Mouse (Mus musculus) mouse embryonic stem cell (cell line): ENCODE measurements around the gene Eif3k.

Experiments
- in situ Hi-C, 2 experiments: fragments of 300-500 bp; cut with MboI; formaldehyde crosslinking; loops; 1 replicate in 1 of 2; 3 replicates in 1 of 2; pipeline ENCODE4 v1.14.3; 2019 to 2020; ENCODE audit warnings: low sequenced_read_pairs in 2 of 2, low pct_unique_long_range_greater_than_20kb in 1 of 2, mixed read lengths in 1 of 2; ENCODE audit not compliant: unreplicated experiment in 1 of 2

Gene Eif3k

DNA sequence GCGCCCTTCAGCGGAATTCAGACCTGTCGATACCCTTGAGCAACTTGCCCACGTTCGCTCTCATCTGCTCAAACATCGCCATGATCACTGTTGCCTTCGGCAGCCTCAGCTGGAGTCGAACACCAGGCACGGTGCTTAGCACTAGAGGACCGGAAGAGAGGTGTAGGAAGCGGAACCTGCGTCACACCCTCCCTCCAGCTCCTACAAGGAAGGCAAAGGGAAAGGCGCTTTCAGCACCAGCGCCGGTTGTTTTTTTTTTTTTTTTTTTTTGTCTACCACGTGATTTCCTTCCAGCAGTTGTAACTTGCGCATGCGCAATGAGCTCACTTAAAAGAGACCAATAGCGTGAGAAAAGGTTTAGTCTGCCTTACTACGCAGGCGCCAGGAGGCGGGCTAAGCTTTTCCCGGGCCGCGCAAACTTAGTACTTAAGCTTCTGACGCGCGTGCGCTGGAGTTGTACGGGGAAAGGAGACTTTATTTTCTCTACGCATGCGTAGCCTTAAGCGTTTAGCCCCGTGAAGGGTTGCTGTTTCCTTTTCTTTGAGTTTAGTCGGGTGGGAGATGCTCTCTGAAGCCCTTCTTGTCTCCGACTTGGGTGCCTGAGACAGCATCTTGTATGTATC is at the start of gene Eif3k, which contains the start of gene Map4k1:
TSS of gene Eif3k (minus strand) at position 214 of the 623 bp plus-strand sequence.
TSS of gene Map4k1 (plus strand) at position 400 of the 623 bp plus-strand sequence.
- in situ Hi-C loops = no loop called here

DNA sequence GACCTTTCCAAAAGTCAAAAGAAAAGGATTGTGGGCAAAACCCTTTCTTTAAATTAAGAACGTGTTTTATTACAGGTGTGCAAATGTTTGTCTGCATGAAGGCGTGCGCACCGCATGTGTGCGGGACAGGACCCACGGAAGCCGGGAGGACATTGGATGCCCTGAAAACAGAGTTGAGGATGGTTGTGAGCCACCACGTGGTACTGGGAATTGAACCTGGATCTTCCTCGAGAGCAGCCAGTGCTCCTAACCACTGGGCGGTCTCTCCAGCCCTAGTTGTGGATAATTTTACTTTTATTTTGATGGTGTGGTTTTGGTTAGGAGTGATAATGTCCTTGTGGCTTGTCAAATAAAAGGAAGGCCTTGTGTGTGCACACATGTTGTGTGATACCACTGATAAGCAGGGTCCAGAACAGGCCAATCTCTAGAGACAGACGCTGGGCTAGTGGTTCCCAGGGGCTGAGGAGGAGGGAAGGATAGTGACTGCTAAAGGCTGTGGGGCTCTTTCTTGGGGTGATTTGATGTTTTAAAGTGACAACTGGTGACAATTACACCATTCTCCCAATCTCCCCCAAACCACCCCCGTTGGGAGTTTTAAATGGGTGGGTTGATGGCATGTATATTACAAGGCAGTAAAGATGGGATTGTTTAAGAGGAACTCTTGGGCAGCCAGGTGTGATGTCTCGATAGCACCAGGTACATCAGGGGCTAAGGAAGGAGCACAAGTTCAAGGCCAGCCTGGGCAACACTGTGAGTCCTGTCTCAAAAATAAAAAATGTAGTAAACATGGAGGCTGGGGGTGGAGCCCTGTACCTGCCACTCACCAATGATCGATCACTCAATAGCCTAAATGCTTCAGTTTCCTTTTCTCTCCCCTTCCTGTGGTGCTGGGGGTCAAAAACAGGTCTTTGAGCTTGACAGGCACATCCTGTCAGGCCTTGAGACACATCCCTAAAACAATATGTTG is 48.3 kb upstream of the Eif3k start:
- in situ Hi-C loops = no loop called here

DNA sequence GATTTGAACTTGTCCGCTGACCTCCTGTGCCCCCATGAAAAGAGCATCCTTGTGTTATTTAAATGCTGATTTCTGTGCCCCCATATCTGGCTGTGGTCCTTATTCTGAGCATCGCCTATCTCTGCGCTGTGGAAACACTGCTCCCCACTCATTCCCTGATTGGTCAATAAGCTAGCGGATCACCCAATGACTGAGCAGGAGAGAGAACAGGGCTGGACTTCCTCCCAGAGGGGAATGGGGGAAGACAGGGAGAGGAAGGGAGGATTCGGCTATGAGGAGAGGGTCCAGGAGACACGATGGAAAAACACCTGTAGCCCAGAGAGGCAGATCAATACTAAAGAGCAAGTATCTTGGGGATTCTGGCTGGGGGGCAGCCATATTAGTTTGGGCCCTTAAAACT is 47.1 kb upstream of the Eif3k start:
- in situ Hi-C loops = no loop called here

GRCm38 (mm10) chr7:29026811-29027210 is 45.1 kb upstream of the Eif3k start:
- in situ Hi-C loops = no loop called here

- in situ Hi-C loops = no loop called here
Observed at GRCm38 (mm10) chr7:29026195-29026594, 44.5 kb upstream of the Eif3k start.

DNA sequence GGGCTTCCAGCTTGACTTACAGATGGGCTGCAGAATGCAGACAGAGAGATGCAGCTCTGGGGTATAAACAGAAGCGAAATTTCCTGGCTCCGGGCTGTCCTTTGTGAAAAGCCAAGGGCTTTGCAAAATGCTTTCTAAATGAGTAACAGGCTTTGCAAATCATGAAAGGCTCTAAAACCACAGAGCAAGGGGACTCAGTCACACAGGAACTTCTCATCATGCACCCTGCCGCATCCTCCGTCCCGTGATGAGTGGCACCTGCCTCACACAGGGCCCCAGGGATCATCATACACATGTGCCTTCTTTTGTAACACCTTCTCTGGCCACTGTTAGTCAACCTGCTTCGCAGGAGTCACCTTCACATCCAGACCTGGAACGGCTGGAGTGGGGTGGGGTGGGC is 43.9 kb upstream of the Eif3k start:
- in situ Hi-C loops = no loop called here

DNA sequence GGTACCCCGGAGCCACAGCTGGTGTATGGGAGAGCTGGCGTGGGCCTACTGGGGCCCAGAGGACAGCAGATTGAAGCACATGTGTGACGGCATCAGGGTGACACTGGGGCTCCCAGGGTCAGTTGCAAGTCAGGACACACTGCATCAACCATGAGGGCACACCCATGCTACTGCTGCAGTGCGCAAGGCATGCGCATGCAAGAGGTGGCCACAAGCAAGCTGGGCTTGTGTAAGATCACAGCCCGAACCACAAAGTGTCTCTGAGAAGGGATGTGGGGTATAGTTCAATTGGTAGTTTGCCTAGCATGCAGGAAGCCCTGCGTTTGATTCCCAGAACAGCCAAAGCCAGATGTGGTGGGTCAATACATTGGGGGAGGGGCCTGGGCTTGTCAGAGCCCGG is 41.9 kb upstream of the Eif3k start:
- in situ Hi-C loops = no loop called here

DNA sequence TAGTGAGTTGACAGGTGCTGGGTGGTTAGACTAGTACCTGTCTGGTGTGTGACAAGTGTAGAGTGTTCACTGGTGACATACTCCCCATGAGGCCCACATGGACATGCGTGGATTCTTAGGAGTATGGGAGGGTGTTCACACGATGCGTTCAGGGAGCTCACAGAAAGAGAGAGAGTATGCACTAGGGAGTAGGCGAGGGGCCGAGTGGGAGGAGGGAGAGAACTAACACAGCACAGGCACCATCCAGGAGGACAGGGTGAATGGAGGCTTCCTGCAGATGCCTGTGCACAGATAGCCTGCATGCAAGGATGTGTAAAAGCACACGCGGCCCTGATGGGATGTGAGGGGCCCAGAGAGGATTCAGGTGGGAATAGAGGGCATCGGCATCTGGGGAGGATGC is 40.8 kb upstream of the Eif3k start:
- in situ Hi-C loops = no loop called here

DNA sequence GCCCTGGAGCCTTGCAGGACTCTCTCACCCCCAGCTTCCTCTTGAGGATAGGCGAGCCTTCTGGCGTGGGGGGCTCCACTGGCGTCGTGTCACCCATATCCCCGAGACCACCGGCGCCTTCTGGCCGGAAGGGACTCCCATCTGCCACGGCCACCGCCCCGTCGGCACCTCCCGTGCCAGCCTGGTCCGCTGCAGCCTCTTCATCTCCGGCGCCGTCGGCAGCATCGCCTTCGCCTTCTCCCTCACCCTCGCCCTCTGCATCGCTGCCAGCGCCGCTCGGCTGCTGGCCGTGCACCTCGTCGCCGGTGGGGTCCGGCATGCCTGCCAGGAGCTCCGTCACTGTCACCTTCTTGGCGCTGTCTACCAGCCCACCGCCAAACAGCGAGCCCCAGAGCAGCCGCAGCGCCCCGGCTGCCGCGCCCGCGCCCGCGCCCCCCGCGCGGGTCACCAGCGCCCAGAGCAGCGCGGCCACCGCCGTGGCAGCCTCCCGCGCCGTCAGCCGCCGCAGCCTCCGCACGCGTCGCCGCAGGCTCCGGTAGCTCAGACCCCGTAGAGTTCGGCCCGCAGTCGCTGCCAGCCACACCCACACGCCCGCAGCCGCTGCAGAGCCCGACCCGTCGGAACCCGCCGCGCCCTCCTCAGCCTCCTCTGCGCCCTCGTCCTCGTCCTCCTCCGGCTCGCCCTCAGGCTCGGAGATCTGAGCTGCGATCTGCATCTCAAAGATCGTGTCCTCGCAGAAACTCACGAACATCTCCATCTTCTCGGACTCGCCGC is 38.0 kb upstream of the Eif3k start:
- in situ Hi-C loops = no loop called here

DNA sequence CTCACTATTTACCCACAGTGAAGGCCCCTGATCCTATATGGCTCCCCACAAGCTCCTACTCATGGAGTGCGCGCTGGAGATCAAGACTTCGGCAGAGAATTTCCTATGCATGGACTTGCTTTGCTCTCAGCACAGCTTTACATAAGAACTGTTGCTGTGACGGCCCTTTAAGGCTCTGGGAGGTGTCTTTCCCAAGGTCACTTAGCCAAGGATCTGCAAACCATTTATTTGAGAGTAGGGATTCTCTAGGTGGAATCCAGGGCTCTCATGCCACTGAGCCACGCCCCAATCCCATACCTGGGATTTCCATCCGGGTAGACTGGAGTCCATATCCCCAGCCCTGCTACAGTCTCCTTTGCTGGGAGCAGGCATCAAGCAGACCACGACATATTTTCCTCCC is 35.6 kb upstream of the Eif3k start:
- in situ Hi-C loops = no loop called here

DNA sequence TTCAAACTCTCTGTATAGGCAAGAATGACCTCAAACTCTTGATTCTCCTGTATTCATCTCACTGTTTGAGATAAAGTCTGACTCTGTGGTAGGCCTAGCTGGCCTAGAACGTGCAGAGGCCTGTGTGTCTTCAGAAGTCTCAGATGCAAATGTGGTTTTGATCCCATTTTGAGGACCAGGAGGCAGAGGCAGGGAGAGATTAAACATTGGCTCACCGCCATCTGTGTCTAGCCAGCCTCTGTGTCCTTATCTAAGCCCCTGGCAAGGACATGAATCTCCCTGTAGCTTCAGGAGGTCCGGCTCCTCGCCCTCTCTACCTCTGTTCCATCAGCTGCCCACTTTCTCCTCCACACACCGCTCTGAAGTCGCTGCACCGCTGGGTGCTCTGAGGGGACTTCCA is 34.8 kb upstream of the Eif3k start:
- in situ Hi-C loops = no loop called here

DNA sequence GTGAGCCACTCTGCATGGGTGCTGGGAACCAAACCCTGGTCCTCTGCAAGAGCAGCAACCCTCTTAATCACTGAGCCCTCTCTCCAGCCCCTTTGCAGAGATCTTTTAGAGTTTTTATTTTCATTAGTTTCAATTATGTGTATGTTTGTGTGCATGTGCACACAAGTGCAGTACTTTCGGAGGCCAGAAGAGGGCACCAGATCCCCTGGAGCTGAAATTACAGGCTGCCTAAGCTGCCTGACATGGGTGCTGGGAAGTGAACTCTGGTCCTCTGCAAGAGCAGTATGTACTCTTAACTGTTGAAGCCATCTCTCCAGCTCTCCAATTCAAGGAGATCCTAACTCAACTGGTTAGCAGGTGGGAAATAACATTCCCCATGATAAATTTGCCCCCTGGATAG is 33.3 kb upstream of the Eif3k start:
- in situ Hi-C loops = no loop called here

DNA sequence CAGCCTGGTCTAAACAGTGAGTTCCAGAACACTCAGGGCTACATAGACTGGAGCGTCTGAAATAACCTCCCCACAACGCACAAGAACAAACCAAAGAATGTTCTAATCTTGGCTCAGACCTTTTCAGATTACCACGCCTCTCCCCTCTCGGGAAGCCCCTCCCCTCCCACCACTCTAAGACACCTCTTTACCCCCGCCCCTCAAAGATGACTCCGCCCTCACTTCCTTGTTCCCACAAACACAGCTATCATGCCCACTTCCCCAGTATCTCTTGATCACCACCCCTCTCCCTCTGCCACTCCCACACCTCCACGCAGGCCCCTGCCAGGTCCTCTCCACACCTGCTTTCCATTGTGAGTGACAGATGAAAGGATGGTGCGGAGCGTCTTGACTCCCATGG is 27.1 kb upstream of the Eif3k start:
- in situ Hi-C loops = no loop called here

DNA sequence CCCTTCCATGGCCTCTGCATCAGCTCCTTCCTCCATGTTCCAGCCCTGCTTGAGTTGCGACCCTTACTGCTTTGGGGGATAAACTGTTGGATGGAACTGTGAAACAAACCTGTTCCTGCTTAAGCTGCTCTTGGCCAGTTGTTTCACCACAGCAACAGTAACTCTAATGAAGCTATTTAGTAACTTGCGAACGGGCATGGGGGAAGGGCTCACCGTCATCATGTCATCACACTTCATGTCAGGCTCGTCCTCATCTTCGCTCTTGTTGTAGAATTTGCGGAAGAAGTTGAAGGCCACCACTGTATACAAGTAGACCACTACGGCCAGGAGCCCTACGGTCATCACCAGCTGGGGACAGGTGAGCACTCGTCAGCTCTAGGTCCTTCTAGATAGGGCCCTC is 26.5 kb upstream of the Eif3k start:
- in situ Hi-C loops = no loop called here

- in situ Hi-C loops = no loop called here
Observed at GRCm38 (mm10) chr7:29007224-29008101, 25.8 kb upstream of the Eif3k start.

- in situ Hi-C loops = no loop called here
Observed at GRCm38 (mm10) chr7:29000651-29001605, 19.3 kb upstream of the Eif3k start.

DNA sequence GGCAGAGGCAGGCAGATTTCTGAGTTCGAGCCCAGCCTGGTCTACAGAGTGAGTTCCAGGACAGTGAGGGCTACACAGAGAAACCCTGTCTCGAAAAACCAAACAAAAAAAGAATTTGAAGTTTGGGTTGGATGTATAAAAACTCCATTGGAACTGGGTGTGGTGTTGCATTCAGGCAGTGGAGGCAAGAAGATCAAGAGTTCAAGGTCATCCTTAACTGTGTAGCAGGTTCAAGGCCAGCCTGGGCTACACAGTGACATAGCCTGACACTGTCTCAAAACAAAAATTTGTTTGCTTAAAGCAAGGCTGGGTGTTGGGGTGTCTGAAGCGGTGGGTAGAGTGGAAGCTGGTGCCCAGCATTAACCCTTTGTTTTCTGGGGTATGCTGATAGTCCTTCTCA is 11.7 kb upstream of the Eif3k start:
- in situ Hi-C loops = no loop called here
